Mouse (Mus musculus): ENCODE results near the gene Hdgfl3. TPM values are rescaled to one million over a fixed set of nuclear protein-coding genes. Genes with fewer than 3 reads are reported as not detected.
"Not testable (repeated sequence)": the region's sequence is repeated elsewhere in the genome, so short reads cannot be mapped to it uniquely, and the experiment has no call there.

Gene Hdgfl3
- total and polyA plus RNA-seq, 3 experiments, result 0.26 TPM; not detected in 2

GRCm38 (mm10) chr7:81839746-81840145 lies 94.5 kb downstream of the Hdgfl3 start:
- Histone ChIP-seq H3K36me3 (ENCODE audit: control insufficient read depth in 1 of 2, insufficient read depth in 2 of 2, low read length in 2 of 2) (no peaks in the 10 kb centered on the region), H3K9ac (ENCODE audit: control insufficient read depth, low read depth, low read length, poor library complexity, severe bottlenecking) (no peak overlapping the region), H3K4me1 (ENCODE audit: control insufficient read depth in 1 of 2, insufficient read depth in 2 of 2, low read length in 2 of 2) (no peaks in the 10 kb centered on the region), H3K4me3 (ENCODE audit: control insufficient read depth in 1 of 2, insufficient read depth in 1 of 2, low read depth in 2 of 2, low read length in 2 of 2) (no peak overlapping the region), H3K27me3 (ENCODE audit: control insufficient read depth in 1 of 2, insufficient read depth in 2 of 2, low read length in 2 of 2) (peaks cover 0 to 5% of the 10 kb centered on the region in 2 experiments; a peak in 1 of 4 replicates), H3K9me3 (replicated peaks; ENCODE audit: insufficient read depth, low read length) (no peaks in the 10 kb centered on the region), H3K27ac (ENCODE audit: control insufficient read depth, low read depth, low read length) (no peak overlapping the region), H3K79me2 (ENCODE audit: control insufficient read depth, insufficient read depth, low read length, poor library complexity) (no peaks in the 10 kb centered on the region)
- TF ChIP-seq POLR2AphosphoS5 (IDR thresholded peaks at IDR 0.05; ENCODE audit: borderline replicate concordance, low read depth, low read length) (no peak), TBP (IDR thresholded peaks at IDR 0.05; ENCODE audit: low read depth, low read length) (no peak), USF1 (IDR thresholded peaks at IDR 0.05; ENCODE audit: low read depth, low read length) (no peak), NRF1 (IDR thresholded peaks at IDR 0.05; ENCODE audit: insufficient read depth, low read depth, low read length, poor library complexity, severe bottlenecking) (no peak)
- no peak for DNase-seq (ENCODE audit: low read depth, low spot score)

GRCm38 (mm10) chr7:81837771-81838170 lies 96.5 kb downstream of the Hdgfl3 start:
- not testable (repeated sequence) for H3K4me1 ChIP-seq (ENCODE audit: control insufficient read depth in 1 of 2, insufficient read depth in 2 of 2, low read length in 2 of 2); H3K36me3 ChIP-seq (ENCODE audit: control insufficient read depth in 1 of 2, insufficient read depth in 2 of 2, low read length in 2 of 2); DNase-seq (ENCODE audit: low read depth, low spot score); H3K9ac ChIP-seq (ENCODE audit: control insufficient read depth, low read depth, low read length, poor library complexity, severe bottlenecking); H3K4me3 ChIP-seq (ENCODE audit: control insufficient read depth in 1 of 2, insufficient read depth in 1 of 2, low read depth in 2 of 2, low read length in 2 of 2); H3K27ac ChIP-seq (ENCODE audit: control insufficient read depth, low read depth, low read length); H3K79me2 ChIP-seq (ENCODE audit: control insufficient read depth, insufficient read depth, low read length, poor library complexity); H3K9me3 ChIP-seq (replicated peaks; ENCODE audit: insufficient read depth, low read length); H3K27me3 ChIP-seq (ENCODE audit: control insufficient read depth in 1 of 2, insufficient read depth in 2 of 2, low read length in 2 of 2)

- no peaks in the 10 kb centered on the region for H3K9me3 ChIP-seq (replicated peaks; ENCODE audit: insufficient read depth, low read length)
- no peak overlapping the region for H3K27ac ChIP-seq (ENCODE audit: control insufficient read depth, low read depth, low read length)
- DNase-seq (ENCODE audit: low read depth, low spot score), result no peak
- no peak overlapping the region for H3K4me3 ChIP-seq (ENCODE audit: control insufficient read depth in 1 of 2, insufficient read depth in 1 of 2, low read depth in 2 of 2, low read length in 2 of 2)
- no peaks in the 10 kb centered on the region for H3K79me2 ChIP-seq (ENCODE audit: control insufficient read depth, insufficient read depth, low read length, poor library complexity)
- no peaks in the 10 kb centered on the region for H3K36me3 ChIP-seq (ENCODE audit: control insufficient read depth in 1 of 2, insufficient read depth in 2 of 2, low read length in 2 of 2)
- no peak overlapping the region for H3K9ac ChIP-seq (ENCODE audit: control insufficient read depth, low read depth, low read length, poor library complexity, severe bottlenecking)
- peaks cover 0 to 3% of the 10 kb centered on the region in 2 experiments; a peak in 2 of 4 replicates for H3K27me3 ChIP-seq (ENCODE audit: control insufficient read depth in 1 of 2, insufficient read depth in 2 of 2, low read length in 2 of 2)
- no peaks in the 10 kb centered on the region for H3K4me1 ChIP-seq (ENCODE audit: control insufficient read depth in 1 of 2, insufficient read depth in 2 of 2, low read length in 2 of 2)
- TF ChIP-seq ZMIZ1 (IDR thresholded peaks at IDR 0.05; ENCODE audit: low read depth, low read length) (no peak), GABPA (IDR thresholded peaks at IDR 0.05; ENCODE audit: low read depth, low read length) (no peak), POLR2AphosphoS5 (IDR thresholded peaks at IDR 0.05; ENCODE audit: borderline replicate concordance, low read depth, low read length) (no peak), UBTF (IDR thresholded peaks at IDR 0.05; ENCODE audit: borderline replicate concordance, insufficient read depth, low read depth, low read length) (no peak), ZNF384 (IDR thresholded peaks at IDR 0.05; ENCODE audit: low read depth, low read length) (no peak), MYC (IDR thresholded peaks at IDR 0.05; ENCODE audit: low read depth, low read length) (no peak), HCFC1 (IDR thresholded peaks at IDR 0.05; ENCODE audit: low read depth, low read length) (no peak), TBP (IDR thresholded peaks at IDR 0.05; ENCODE audit: low read depth, low read length) (no peak), MXI1 (IDR thresholded peaks at IDR 0.05; ENCODE audit: low read depth, low read length) (no peak), ZKSCAN1 (IDR thresholded peaks at IDR 0.05; ENCODE audit: low read depth, low read length) (no peak), KAT2A (conservative IDR thresholded peaks at IDR 0.05; ENCODE audit: low read depth, low read length) (no peak)
Measured at GRCm38 (mm10) chr7:81835430-81835829, 98.8 kb downstream of the Hdgfl3 start.

Data from MEL (cell line).